Mouse (Mus musculus): ENCODE measurements around the gene Myb. TPM values are rescaled to one million over a fixed set of nuclear protein-coding genes. Genes with fewer than 3 reads are reported as not detected.

Gene Myb
- polyA plus RNA-seq, 1 experiment, result 8.4 TPM

DNA sequence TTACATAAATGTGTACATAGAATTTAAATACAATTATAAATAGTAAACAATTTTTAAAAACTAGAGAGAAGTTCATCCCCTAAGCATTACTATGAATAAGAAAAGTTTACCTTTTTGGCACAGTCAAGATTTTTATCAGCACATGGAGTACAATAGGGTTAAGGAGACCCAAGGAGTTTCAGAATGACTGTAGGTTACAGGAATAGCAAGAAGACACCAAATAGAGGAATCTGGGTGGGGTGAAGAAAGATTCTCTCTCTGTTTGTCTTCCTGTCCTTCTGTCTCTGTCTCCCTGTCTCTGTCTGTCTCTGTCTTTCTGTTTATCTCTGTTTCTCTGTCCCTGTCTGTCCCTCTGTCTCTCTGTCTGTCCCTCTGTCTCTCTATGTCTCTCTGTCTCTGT is 39.5 kb upstream of the Myb start:
- Histone ChIP-seq H3K36me3 (ENCODE audit: control insufficient read depth, insufficient read depth, low read length) (no peaks in the 10 kb centered on the region), H3K27ac (ENCODE audit: insufficient read depth, low read depth, low read length) (no peak overlapping the region), H3K4me3 (ENCODE audit: low read depth, low read length) (no peak overlapping the region), H3K27me3 (ENCODE audit: control insufficient read depth, insufficient read depth, low read length) (no peaks in the 10 kb centered on the region), H3K4me1 (ENCODE audit: control insufficient read depth, insufficient read depth, insufficient read length, low read length) (no peaks in the 10 kb centered on the region)
- TF ChIP-seq POLR2A (IDR thresholded peaks at IDR 0.05; ENCODE audit: low read depth, low read length), result no peak
- no peak for TF ChIP-seq CTCF (IDR thresholded peaks at IDR 0.05; ENCODE audit: extremely low read depth, insufficient read length, insufficient replicate concordance, low read depth, low read length)

DNA sequence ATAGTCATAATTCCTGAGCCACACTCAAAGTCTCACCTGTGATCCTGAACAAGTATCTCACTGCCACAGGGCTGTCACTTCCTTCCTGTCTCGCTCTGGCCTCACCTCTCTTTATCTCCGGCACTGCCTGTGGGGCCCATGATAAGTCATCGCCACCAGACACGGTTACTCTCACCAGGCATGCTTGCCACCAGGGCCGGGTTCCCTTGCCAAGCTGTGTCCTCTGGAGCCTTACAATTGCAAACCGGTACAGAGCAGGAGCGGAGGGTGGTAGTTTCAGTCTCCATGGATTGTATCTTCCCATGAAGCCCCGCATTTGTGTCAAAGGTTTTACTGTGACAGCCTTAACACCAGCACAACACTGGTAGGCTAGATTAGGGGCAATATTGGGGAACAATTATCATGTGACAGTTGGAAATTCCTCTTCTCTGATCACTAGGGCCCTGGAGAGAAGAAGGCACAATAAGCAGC is 35.9 kb upstream of the Myb start:
- TF ChIP-seq CTCF (IDR thresholded peaks at IDR 0.05; ENCODE audit: extremely low read depth, insufficient read length, insufficient replicate concordance, low read depth, low read length) (no peak), POLR2A (IDR thresholded peaks at IDR 0.05; ENCODE audit: low read depth, low read length) (no peak)
- no peaks in the 10 kb centered on the region for H3K27me3 ChIP-seq (ENCODE audit: control insufficient read depth, insufficient read depth, low read length)
- no peaks in the 10 kb centered on the region for H3K4me1 ChIP-seq (ENCODE audit: control insufficient read depth, insufficient read depth, insufficient read length, low read length)
- 43% methylated on average over 8 of the region's 8 CpGs for WGBS
- H3K36me3 ChIP-seq (ENCODE audit: control insufficient read depth, insufficient read depth, low read length), result no peaks in the 10 kb centered on the region
- H3K27ac ChIP-seq (ENCODE audit: insufficient read depth, low read depth, low read length), result no peak overlapping the region
- H3K4me3 ChIP-seq (ENCODE audit: low read depth, low read length), result no peak overlapping the region

DNA sequence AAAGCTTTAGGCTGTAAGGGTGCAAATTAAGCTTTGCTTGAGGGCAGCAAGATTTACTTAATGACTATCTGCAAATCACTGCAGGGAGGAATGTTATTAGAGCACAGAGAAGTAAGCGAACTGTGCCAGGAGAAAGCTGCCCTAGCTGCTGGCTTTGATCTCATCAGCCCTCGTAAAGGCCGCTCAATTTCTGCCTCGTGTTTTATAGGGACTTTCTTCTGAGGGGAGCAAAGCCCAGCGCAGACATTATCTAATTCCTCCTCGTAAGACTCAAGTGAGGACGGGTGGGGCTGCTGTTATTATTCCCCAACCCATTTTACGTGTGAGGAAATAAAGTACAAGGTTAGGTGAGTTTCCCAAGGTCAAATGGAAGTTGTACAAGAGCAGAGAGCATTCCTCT is 34.8 kb upstream of the Myb start:
- Histone ChIP-seq H3K27ac (ENCODE audit: insufficient read depth, low read depth, low read length) (no peak overlapping the region), H3K4me1 (ENCODE audit: control insufficient read depth, insufficient read depth, insufficient read length, low read length) (no peaks in the 10 kb centered on the region), H3K27me3 (ENCODE audit: control insufficient read depth, insufficient read depth, low read length) (no peaks in the 10 kb centered on the region), H3K4me3 (ENCODE audit: low read depth, low read length) (no peak overlapping the region), H3K36me3 (ENCODE audit: control insufficient read depth, insufficient read depth, low read length) (no peaks in the 10 kb centered on the region)
- WGBS, result 48% methylated on average over 8 of the region's 8 CpGs
- TF ChIP-seq POLR2A (IDR thresholded peaks at IDR 0.05; ENCODE audit: low read depth, low read length), result no peak
- no peak for TF ChIP-seq CTCF (IDR thresholded peaks at IDR 0.05; ENCODE audit: extremely low read depth, insufficient read length, insufficient replicate concordance, low read depth, low read length)

DNA sequence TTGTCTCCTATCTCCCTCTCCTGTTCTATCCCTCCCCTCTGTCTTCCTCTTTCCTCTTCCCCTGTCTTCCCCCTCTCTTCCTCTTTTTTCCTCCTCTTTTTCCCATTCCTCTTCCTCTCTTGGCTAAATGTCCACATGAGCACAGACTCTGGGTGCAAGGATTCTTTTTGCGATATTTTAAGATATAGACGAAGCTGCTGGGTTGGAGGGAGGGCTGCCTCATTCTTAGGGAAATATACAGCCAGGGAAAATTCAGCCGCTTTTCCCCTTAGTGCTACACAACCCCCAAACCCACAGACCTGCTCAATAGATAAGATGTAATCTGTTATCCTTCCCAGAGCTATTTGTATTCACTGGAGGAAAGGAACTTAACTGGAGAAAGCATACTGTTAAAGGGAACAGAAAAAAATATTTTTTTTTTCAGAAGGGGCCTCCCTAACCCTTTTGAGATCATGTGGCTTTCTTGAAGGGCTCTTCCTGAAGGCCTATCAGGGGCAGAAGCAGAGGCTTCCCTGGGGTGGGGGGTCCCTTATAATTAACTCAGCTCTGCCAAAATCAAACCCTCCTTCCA is 33.2 kb upstream of the Myb start:
- WGBS, result 87% methylated on average over 3 of the region's 3 CpGs
- no peaks in the 10 kb centered on the region for H3K27me3 ChIP-seq (ENCODE audit: control insufficient read depth, insufficient read depth, low read length)
- H3K4me3 ChIP-seq (ENCODE audit: low read depth, low read length), result no peak overlapping the region
- H3K4me1 ChIP-seq (ENCODE audit: control insufficient read depth, insufficient read depth, insufficient read length, low read length), result no peaks in the 10 kb centered on the region
- no peak overlapping the region for H3K27ac ChIP-seq (ENCODE audit: insufficient read depth, low read depth, low read length)
- TF ChIP-seq CTCF (IDR thresholded peaks at IDR 0.05; ENCODE audit: extremely low read depth, insufficient read length, insufficient replicate concordance, low read depth, low read length), result no peak
- no peak for TF ChIP-seq POLR2A (IDR thresholded peaks at IDR 0.05; ENCODE audit: low read depth, low read length)
- no peaks in the 10 kb centered on the region for H3K36me3 ChIP-seq (ENCODE audit: control insufficient read depth, insufficient read depth, low read length)

DNA sequence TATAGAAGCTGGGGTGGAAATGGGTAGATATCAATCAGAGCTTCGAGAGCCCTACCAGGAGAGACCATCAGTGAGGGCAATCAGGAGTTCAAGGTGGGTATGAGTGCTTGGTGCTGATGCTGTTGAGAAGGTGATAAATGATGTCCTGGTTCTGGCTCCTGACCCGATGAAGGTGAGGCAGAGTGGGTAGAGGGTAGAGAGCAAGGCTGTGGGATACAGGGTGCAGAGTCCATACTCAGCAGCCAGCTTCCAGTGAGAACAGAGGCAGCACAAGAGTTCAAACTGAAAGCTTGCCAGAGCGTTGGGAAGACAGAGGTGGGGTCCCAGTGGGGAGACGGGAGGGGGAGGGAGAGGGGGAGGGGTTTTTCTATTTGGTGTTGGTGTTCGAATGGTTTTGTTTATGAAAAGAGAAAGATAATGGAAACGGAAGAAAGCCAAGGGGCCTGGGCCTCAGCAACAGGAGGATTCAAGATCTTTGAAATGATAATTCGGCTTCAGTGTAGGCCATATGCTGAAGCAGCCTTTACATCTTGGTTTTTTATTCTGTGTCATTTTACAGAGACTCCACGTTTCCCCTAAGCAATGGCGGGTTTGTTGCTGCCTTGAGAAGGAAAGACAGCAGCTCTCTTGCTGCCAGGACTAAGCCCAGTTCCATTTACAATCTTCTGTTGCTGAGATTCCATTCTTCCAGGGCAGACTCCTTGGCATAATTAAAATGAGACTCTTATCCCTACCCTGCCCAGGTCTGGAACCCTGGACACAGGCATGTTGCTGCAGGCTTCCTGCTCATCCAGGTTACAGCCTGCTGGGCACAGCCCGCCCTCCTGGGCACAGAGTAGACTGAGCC is 32.5 kb upstream of the Myb start:
- H3K27ac ChIP-seq (ENCODE audit: insufficient read depth, low read depth, low read length), result no peak overlapping the region
- H3K27me3 ChIP-seq (ENCODE audit: control insufficient read depth, insufficient read depth, low read length), result no peaks in the 10 kb centered on the region
- no peaks in the 10 kb centered on the region for H3K36me3 ChIP-seq (ENCODE audit: control insufficient read depth, insufficient read depth, low read length)
- no peak overlapping the region for H3K4me3 ChIP-seq (ENCODE audit: low read depth, low read length)
- TF ChIP-seq CTCF (IDR thresholded peaks at IDR 0.05; ENCODE audit: extremely low read depth, insufficient read length, insufficient replicate concordance, low read depth, low read length) (no peak), POLR2A (IDR thresholded peaks at IDR 0.05; ENCODE audit: low read depth, low read length) (no peak)
- H3K4me1 ChIP-seq (ENCODE audit: control insufficient read depth, insufficient read depth, insufficient read length, low read length), result no peaks in the 10 kb centered on the region
- WGBS, result 57% methylated on average over 10 of the region's 10 CpGs

DNA sequence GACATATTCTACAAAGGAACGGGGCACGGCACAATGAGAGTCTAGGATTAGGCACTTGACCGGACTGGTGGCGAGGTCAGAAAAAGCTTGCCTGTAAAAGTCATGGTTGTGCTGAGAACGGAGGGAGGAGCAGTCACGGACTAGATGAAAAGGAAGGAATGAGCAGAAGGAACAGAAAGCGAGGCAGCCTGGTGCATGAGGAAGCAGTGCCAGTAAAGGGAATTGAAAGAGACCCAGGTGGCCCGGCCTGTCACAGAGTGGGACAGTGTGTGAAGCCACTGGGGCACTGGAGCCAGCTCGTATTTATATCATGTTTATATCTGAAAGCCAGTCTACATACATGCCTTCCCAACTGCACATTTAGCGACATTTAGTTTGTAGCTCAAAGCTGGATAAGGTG is 31.7 kb upstream of the Myb start:
- H3K27ac ChIP-seq (ENCODE audit: insufficient read depth, low read depth, low read length), result no peak overlapping the region
- WGBS, result 72% methylated on average over 10 of the region's 10 CpGs
- TF ChIP-seq POLR2A (IDR thresholded peaks at IDR 0.05; ENCODE audit: low read depth, low read length) (no peak), CTCF (IDR thresholded peaks at IDR 0.05; ENCODE audit: extremely low read depth, insufficient read length, insufficient replicate concordance, low read depth, low read length) (no peak)

DNA sequence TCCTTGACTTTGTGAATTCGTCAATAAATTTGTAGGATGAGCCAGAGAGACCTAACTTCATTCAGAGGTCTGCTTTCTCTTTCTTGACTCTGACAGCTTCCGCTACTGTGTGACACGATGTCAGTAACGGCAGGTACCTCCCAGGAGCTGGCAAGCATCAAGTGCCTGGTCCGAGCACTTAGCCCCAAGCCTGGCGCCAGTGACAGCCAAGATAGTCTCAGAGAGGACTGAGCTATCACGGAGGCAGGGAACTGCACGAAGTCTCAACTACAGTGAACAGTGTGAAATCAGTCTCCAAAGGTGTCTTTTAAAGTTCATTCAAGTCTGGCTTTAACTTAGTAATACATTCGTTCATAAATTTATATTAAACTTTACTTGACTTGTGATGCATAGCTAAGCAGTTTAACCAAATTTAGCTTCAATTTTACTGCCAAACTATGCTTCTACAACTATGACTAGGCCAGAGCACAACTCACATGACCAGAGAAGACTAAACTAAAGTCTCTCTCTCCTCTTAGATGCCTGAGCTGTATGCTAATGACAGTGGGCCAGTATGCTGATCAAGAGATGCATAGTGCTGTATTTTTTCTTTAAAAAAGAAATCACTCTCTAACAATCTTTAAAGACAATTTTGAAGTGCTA is 29.1 kb upstream of the Myb start:
- H3K27ac ChIP-seq (ENCODE audit: insufficient read depth, low read depth, low read length), result no peak overlapping the region
- H3K4me3 ChIP-seq (ENCODE audit: low read depth, low read length), result no peak overlapping the region
- no peaks in the 10 kb centered on the region for H3K4me1 ChIP-seq (ENCODE audit: control insufficient read depth, insufficient read depth, insufficient read length, low read length)
- WGBS, result 80% methylated on average over 9 of the region's 9 CpGs
- H3K27me3 ChIP-seq (ENCODE audit: control insufficient read depth, insufficient read depth, low read length), result no peaks in the 10 kb centered on the region
- TF ChIP-seq CTCF (IDR thresholded peaks at IDR 0.05; ENCODE audit: extremely low read depth, insufficient read length, insufficient replicate concordance, low read depth, low read length) (no peak), POLR2A (IDR thresholded peaks at IDR 0.05; ENCODE audit: low read depth, low read length) (no peak)
- H3K36me3 ChIP-seq (ENCODE audit: control insufficient read depth, insufficient read depth, low read length), result no peaks in the 10 kb centered on the region

More for the DNA sequence above, 31.7 kb upstream of the Myb start:
- Histone ChIP-seq H3K4me1 (ENCODE audit: control insufficient read depth, insufficient read depth, insufficient read length, low read length) (no peaks in the 10 kb centered on the region), H3K36me3 (ENCODE audit: control insufficient read depth, insufficient read depth, low read length) (no peaks in the 10 kb centered on the region), H3K4me3 (ENCODE audit: low read depth, low read length) (no peak overlapping the region), H3K27me3 (ENCODE audit: control insufficient read depth, insufficient read depth, low read length) (no peaks in the 10 kb centered on the region)
